Mouse (Mus musculus): Measurements from ENCODE around the gene Rock2. TPM values are rescaled to one million over a fixed set of nuclear protein-coding genes. Genes with fewer than 3 reads are reported as not detected.

The Rock2 gene
- polyA plus RNA-seq, 1 experiment from 2014 or later = 12.5 TPM

DNA sequence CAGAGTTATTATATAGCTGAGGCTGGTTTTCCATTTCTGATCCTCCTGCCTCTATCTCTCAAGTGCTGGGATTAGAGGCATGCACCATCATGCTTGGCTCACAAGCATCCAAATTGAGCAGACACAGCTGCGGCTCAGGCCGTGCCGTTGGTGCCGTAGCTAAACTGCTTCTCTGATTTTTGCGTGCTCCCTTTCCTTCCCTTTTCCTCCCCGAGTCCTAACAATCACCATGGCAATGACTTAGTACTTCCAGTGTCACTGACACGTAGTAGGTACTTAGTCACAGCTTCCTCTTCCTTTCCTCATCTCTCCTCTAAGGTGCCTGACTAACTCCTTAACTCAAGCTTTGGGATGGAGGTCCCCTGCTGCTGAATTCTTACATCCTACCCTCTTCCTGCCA is 19.0 kb upstream of the Rock2 start:
- no peak for DNase-seq (ENCODE audit: low spot score)
- peaks cover 18% of the 10 kb centered on the region for H3K4me1 ChIP-seq
- H3K4me3 ChIP-seq = no peak overlapping the region
- WGBS = 80% methylated on average over 7 of the region's 7 CpGs
- no peaks in the 10 kb centered on the region for H3K9me3 ChIP-seq (replicated peaks)
- H3K27me3 ChIP-seq (ENCODE audit: low read depth, poor library complexity, severe bottlenecking) = no peaks in the 10 kb centered on the region
- H3K36me3 ChIP-seq = no peaks in the 10 kb centered on the region
- no peak overlapping the region for H3K27ac ChIP-seq

DNA sequence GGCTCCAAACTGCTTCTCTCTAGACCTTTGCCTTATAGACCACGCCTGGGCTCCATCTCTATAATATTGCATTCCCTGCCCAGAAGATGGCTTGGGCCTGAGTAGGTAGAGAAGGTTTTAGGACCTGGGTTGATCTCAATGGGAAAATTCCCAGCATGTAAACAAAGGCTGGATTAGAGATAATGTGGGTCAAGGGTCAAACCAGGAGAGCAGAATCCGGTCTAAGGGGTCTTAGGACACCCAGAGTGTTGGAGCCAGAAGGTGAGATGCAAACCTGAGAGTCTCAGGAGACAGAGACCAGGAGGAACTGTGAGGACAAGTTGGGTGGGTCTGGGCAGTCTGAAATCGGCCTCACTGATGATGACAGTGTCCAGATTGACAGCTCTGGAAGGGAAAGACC is 18.0 kb upstream of the Rock2 start:
- H3K27ac ChIP-seq = peak overlapping the region; percentile 22; the same call in 1 of the 2 replicates
- no peaks in the 10 kb centered on the region for H3K36me3 ChIP-seq
- H3K9me3 ChIP-seq (replicated peaks) = no peaks in the 10 kb centered on the region
- H3K4me3 ChIP-seq = no peak overlapping the region
- H3K27me3 ChIP-seq (ENCODE audit: low read depth, poor library complexity, severe bottlenecking) = no peaks in the 10 kb centered on the region
- DNase-seq (ENCODE audit: low spot score) = no peak
- WGBS = 55% methylated on average over 3 of the region's 3 CpGs
- peaks cover 11% of the 10 kb centered on the region for H3K4me1 ChIP-seq

DNA sequence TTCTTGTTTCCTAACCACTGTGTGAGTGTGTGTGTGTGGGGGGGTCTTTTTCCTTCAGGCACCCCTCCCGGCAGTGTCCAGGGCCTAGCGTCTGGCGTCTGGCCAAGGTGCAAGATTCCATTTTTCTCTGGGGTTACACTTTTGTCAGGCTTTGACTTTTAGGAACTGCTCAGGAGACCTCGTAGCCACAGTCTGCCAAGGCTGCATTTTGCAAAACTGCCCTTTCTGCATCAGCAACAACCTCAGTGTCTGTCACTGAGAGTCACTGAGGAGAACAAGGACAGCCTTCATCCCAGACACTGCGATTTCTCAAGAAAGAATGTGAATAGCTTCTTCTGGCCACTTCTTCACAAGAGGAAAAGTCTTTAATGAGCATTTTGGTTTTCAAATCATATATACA is 17.6 kb upstream of the Rock2 start:
- peak overlapping the region; percentile 22; the same call in 1 of the 2 replicates for H3K27ac ChIP-seq
- WGBS = 78% methylated on average over 5 of the region's 5 CpGs
- H3K4me1 ChIP-seq = peaks cover 7% of the 10 kb centered on the region
- DNase-seq (ENCODE audit: low spot score) = no peak
- no peak overlapping the region for H3K4me3 ChIP-seq
- no peaks in the 10 kb centered on the region for H3K9me3 ChIP-seq (replicated peaks)
- H3K27me3 ChIP-seq (ENCODE audit: low read depth, poor library complexity, severe bottlenecking) = no peaks in the 10 kb centered on the region
- no peaks in the 10 kb centered on the region for H3K36me3 ChIP-seq

DNA sequence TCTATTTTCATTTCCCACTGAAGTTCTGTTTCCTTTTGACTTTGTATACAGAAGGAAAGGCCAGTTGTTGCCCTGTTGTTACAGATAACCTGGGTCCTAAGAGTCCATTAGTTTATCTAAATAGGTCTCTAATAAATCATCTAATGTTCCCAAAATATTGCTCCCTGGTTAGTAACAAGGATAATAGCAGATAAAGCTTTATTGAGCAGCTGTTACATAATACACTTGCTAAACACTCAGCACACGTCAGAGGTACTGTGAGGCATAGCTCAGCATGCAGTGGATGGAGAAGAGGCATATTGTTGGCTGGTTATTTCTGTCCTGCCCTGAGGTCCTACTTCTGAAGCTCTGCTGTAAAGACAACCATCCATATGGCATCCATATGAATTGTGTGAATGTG is 17.0 kb upstream of the Rock2 start:
- no peaks in the 10 kb centered on the region for H3K9me3 ChIP-seq (replicated peaks)
- no peaks in the 10 kb centered on the region for H3K27me3 ChIP-seq (ENCODE audit: low read depth, poor library complexity, severe bottlenecking)
- no peak overlapping the region for H3K4me3 ChIP-seq
- no peaks in the 10 kb centered on the region for H3K36me3 ChIP-seq
- H3K27ac ChIP-seq = no peak overlapping the region
- peaks cover 6% of the 10 kb centered on the region; the same call in 1 of the 2 replicates for H3K4me1 ChIP-seq
- 57% methylated on average over 1 of the region's 1 CpGs for WGBS
- DNase-seq (ENCODE audit: low spot score) = no peak

DNA sequence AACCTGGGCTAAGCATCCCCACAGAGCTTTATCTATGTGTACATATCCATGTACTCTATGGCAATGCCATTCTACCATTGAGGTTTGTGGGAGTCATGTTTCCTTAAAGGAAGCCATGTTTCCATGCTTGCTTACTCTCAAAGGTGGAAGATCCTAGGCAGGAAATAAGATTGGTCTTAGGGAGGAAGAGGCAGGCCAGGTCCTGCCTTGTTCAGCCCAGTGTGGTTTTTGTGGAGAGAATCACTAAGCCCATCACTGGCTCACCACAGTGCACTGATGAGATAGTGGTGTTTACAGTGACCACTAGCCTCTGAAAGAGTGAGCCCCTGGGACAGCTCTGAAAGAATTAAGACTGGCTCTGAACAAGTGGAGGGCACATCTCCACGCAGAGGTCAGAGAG is 15.3 kb upstream of the Rock2 start:
- WGBS = 93% methylated on average over 1 of the region's 1 CpGs

DNA sequence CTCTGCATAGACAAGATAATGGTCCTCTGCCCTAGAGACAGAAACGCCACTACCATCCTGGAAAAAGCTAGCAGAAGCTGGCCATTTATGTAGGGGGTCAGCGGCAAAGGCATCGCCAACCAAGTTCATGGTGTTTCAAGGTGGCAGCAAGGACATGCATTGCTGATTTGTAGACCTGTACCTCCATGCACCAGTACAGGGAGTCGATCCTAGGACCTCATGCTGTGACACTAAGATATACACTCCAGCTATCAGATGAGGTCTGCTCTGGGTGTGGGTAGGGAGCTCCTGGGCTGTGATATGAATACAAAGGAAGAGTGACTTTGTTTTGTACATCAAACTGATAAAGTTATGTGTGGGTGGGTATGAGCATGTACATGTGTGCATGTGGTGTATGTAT is 14.6 kb upstream of the Rock2 start:
- no peaks in the 10 kb centered on the region for H3K27me3 ChIP-seq (ENCODE audit: low read depth, poor library complexity, severe bottlenecking)
- H3K9me3 ChIP-seq (replicated peaks) = no peaks in the 10 kb centered on the region
- H3K4me3 ChIP-seq = no peak overlapping the region
- peaks cover 5% of the 10 kb centered on the region for H3K4me1 ChIP-seq
- 87% methylated on average over 4 of the region's 4 CpGs for WGBS
- DNase-seq (ENCODE audit: low spot score) = no peak
- no peaks in the 10 kb centered on the region for H3K36me3 ChIP-seq
- H3K27ac ChIP-seq = no peak overlapping the region

More for the DNA sequence above, 15.3 kb upstream of the Rock2 start:
- H3K27ac ChIP-seq = no peak overlapping the region
- no peaks in the 10 kb centered on the region for H3K27me3 ChIP-seq (ENCODE audit: low read depth, poor library complexity, severe bottlenecking)
- peaks cover 5% of the 10 kb centered on the region for H3K4me1 ChIP-seq
- no peak for DNase-seq (ENCODE audit: low spot score)
- no peaks in the 10 kb centered on the region for H3K36me3 ChIP-seq
- no peaks in the 10 kb centered on the region for H3K9me3 ChIP-seq (replicated peaks)
- H3K4me3 ChIP-seq = no peak overlapping the region

DNA sequence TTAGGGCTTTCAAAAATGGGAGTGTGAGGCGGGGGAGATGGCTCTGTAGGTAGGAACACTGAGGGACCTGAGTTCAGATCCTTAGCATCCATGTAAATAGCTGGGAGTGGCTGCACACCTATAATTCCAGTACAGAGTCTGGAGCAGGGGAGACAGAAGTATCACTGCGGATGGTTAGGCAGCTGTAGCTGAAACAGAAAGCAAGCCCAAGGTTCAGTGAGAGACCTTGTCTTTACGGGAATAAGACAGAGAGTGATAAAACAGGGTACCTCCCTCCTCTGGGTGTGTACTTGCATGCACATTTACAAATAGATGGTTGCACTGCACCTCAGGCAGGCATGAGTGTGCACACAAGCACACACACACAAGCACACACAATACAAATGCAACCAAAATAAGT is 12.3 kb upstream of the Rock2 start:
- peaks cover 5% of the 10 kb centered on the region for H3K4me1 ChIP-seq
- DNase-seq (ENCODE audit: low spot score) = no peak
- WGBS = 88% methylated on average over 3 of the region's 3 CpGs

DNA sequence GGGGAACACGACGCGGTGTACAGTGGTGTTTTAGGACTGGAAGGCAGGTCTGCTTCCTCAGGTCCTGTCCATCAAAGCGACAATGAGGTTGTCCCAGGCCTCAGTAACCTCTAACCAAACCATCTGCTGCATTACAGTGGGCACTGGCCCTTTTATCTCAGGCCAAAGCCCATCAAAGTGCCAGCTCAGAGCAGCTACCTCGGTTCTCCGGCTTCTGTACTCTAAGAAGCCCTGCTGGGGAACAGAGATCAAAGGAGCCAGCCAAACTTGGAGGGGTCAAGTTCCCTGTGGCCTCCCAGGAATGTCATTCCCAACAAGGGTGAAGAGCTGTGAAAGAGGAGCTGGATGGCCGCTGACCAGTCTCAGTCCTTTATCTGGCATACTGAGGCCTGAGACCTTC is 11.6 kb upstream of the Rock2 start:
- DNase-seq (ENCODE audit: low spot score) = no peak
- Histone ChIP-seq H3K27me3 (ENCODE audit: low read depth, poor library complexity, severe bottlenecking) (no peaks in the 10 kb centered on the region), H3K9me3 (replicated peaks) (no peaks in the 10 kb centered on the region), H3K27ac (no peak overlapping the region), H3K4me3 (no peak overlapping the region), H3K36me3 (no peaks in the 10 kb centered on the region), H3K4me1 (peaks cover 5% of the 10 kb centered on the region)
- 51% methylated on average over 7 of the region's 7 CpGs for WGBS

More for the DNA sequence above, 12.3 kb upstream of the Rock2 start:
- Histone ChIP-seq H3K27ac (no peak overlapping the region), H3K4me3 (no peak overlapping the region), H3K27me3 (ENCODE audit: low read depth, poor library complexity, severe bottlenecking) (no peaks in the 10 kb centered on the region), H3K9me3 (replicated peaks) (no peaks in the 10 kb centered on the region), H3K36me3 (no peaks in the 10 kb centered on the region)

DNA sequence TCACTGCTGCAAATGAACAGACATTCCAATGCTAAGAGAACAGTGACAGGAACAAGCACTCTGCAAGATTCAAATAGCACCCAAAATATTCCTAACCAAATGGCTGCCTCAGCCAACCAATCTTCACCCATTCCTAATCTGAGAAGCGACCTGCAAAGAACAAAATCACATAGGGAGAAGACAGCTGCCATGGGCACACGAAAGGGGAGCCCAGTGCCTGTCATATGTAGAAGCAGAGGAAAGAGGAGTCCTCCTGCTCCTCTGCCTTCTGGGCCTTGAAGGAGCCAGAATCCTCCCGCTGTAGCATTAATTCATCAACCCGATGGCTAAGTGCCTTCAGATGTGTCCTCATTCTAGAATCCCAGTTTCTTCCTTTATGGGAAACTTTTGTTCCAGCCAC is 10.2 kb upstream of the Rock2 start:
- peaks cover 5% of the 10 kb centered on the region for H3K4me1 ChIP-seq
- no peaks in the 10 kb centered on the region for H3K36me3 ChIP-seq
- WGBS = 86% methylated on average over 4 of the region's 4 CpGs
- DNase-seq (ENCODE audit: low spot score) = no peak
- H3K27me3 ChIP-seq (ENCODE audit: low read depth, poor library complexity, severe bottlenecking) = no peaks in the 10 kb centered on the region
- H3K9me3 ChIP-seq (replicated peaks) = no peaks in the 10 kb centered on the region
- no peak overlapping the region for H3K4me3 ChIP-seq
- no peak overlapping the region for H3K27ac ChIP-seq

DNA sequence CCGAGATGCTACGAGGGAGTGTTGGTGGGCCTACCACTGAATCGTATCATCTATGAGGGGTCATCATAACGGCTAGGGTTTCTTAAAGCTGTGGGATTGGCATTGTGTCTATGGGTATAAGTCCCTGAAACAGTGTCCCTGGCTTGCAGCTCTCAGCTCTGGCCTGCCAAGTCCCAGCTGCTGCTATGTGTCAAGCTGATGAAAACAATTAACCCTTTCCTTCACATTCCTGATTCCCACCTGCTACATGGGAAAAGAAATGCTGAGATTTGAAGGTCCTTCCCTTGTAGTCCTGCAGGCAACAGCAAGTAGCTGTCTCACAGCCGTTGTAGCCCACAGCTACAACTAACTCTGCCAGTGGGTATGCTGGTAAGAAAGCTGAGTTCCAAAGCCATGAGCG is 8.3 kb upstream of the Rock2 start:
- DNase-seq (ENCODE audit: low spot score) = no peak
- Histone ChIP-seq H3K27me3 (ENCODE audit: low read depth, poor library complexity, severe bottlenecking) (no peaks in the 10 kb centered on the region), H3K9me3 (replicated peaks) (no peaks in the 10 kb centered on the region), H3K36me3 (no peaks in the 10 kb centered on the region), H3K4me3 (no peak overlapping the region), H3K27ac (no peak overlapping the region), H3K4me1 (peaks cover 5% of the 10 kb centered on the region)
- 88% methylated on average over 6 of the region's 6 CpGs for WGBS

DNA sequence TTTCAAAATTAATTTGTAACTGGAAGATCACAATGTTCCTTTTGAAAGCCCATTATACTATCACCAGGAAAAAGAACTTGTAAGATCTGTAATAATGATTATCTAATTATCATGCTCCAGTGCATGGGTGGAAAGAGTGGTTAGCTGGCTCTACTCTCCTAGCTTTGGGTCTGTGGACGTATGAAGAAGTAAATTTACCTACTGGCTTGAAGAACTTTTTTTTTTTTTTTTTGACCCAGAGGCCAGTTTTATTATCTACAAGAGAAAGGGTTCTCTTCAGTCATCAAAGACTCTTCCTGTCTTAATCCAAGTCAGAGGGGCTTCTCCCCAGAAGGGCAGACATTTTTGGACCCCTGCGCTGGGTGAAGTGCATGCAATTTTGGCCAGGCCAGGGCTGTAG is 1.7 kb upstream of the Rock2 start:
- peaks cover 31% of the 10 kb centered on the region for H3K4me1 ChIP-seq
- peak overlapping the region; percentile 96; the same call in 1 of the 2 replicates for H3K27ac ChIP-seq
- H3K36me3 ChIP-seq = no peaks in the 10 kb centered on the region
- no peak for DNase-seq (ENCODE audit: low spot score)
- H3K4me3 ChIP-seq = no peak overlapping the region; the same call in 1 of the 2 replicates
- H3K9me3 ChIP-seq (replicated peaks) = no peaks in the 10 kb centered on the region
- no peaks in the 10 kb centered on the region for H3K27me3 ChIP-seq (ENCODE audit: low read depth, poor library complexity, severe bottlenecking)
- 72% methylated on average over 2 of the region's 2 CpGs for WGBS

DNA sequence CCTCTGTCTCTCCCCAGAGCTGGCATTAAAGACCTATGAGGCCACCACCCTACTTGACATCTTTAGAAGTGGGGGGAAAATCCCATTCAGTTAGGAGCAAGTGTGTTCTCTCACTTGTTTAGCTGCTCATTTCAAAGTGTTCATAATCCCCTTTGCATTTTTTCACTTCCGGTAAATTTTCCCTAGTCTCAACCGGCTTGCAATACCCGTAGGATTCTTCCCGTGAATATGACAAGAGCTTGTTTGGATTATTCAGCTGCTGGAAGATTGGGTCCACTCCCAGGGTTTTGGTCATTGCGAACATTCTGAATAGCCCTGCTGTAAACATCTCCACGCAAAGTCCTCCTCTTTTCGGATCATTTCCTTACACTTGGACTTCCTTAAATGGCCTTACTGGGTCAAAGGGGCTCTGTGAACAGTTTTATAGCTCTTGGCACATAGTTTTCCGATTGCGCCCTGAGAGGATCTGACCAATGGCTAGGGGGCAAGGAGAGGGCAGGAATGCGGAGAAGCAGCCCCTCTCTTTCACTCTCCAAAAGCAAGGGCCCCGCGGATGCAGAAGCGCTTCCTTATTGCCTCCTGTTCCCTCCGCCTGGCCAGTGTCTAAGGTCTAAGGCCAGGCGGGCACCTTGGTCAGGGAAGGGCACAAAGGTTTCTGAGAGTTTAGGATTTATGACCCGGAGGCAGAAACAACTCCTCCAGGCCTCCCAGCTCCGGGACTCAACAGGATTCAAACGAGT is 869 bp upstream of the Rock2 start:
- peaks cover 34% of the 10 kb centered on the region for H3K4me1 ChIP-seq
- H3K4me3 ChIP-seq = peak overlapping the region; percentile 97
- DNase-seq (ENCODE audit: low spot score) = no peak
- peak overlapping the region; percentile 96 for H3K27ac ChIP-seq
- H3K9me3 ChIP-seq (replicated peaks) = no peaks in the 10 kb centered on the region
- 3% methylated on average over 18 of the region's 18 CpGs for WGBS
- no peaks in the 10 kb centered on the region for H3K36me3 ChIP-seq
- H3K27me3 ChIP-seq (ENCODE audit: low read depth, poor library complexity, severe bottlenecking) = no peaks in the 10 kb centered on the region

DNA sequence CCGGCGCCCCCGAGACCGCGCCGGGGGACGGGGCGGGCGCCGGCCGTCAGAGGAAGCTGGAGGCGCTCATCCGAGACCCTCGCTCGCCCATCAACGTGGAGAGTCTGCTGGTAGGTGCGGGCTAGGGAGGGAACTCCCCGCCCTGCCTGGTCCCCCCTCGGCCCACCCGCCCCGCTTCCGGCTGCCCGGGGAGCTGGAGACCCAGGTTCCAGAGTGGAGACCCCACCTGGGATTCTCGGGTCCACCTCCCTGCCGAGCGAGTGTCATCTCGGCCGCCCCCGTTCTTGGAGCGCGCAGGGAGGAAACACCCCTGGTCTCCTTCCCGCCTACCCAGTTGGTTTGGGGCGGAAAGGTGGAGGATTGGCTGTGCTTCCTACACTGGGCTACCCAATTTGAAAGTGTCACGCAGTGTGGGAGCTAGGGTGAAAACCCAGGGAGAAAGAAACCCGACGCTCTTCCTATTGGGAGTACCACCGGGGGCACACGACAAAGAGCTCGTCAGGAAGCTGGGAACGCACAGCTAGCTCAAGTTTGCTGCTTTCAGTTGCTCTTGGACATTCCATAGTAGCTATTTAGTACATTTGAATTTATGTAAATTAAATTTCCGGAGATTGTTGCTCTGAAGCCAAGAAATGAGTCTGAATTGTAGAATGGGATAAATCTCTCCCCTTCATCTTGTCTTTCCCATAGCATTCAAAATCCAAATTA is 680 bp downstream of the Rock2 start:
- H3K4me1 ChIP-seq = peaks cover 34% of the 10 kb centered on the region
- H3K4me3 ChIP-seq = peak overlapping the region; percentile 97
- DNase-seq (ENCODE audit: low spot score) = peak; percentile 70
- H3K9me3 ChIP-seq (replicated peaks) = no peaks in the 10 kb centered on the region
- peak overlapping the region; percentile 96 for H3K27ac ChIP-seq
- H3K27me3 ChIP-seq (ENCODE audit: low read depth, poor library complexity, severe bottlenecking) = no peaks in the 10 kb centered on the region
- H3K36me3 ChIP-seq = no peaks in the 10 kb centered on the region
- under 1% methylated on average over 39 of the region's 41 CpGs for WGBS
